Mouse (Mus musculus) duodenum, adult 2 months (tissue): Measurements from ENCODE around the gene Zc2hc1c. TPM values are rescaled to one million over a fixed set of nuclear protein-coding genes. Genes with fewer than 3 reads are reported as not detected.

Experiments used
- polyA plus RNA-seq: library from polyadenylated mRNA; depleted of rRNA; stranded (reverse); fragments of >200 nt; gene quantifications from 2 replicates; pipeline ENCODE4 v1.2.3, GENCODE M21; 2012; ENCODE audit warnings: low replicate concordance; rRNA removed

The Zc2hc1c gene
- polyA plus RNA-seq, result 0.17 and 0.22 TPM in 2 replicates

GRCm38 (mm10) chr12:85288486-85289156 is at the start of gene Zc2hc1c:
Gene Zc2hc1c, plus strand, starts transcription at chr12:85288591.

GRCm38 (mm10) chr12:85270319-85270718 is 18.1 kb upstream of the Zc2hc1c start, which contains the start of gene Mlh3:
Gene Mlh3, minus strand, starts transcription at chr12:85270599.

GRCm38 (mm10) chr12:85287809-85288485 is 444 bp upstream of the Zc2hc1c start, which contains the start of gene Acyp1:
Gene Acyp1, minus strand, starts transcription at chr12:85288438.

GRCm38 (mm10) chr12:85339243-85339729 is 50.9 kb downstream of the Zc2hc1c start, which contains the start of gene Nek9:
Gene Nek9, minus strand, starts transcription at chr12:85339362.

Other genes with a start within 250 kb of the Zc2hc1c start
- 0.62 and 0.65 TPM in 2 replicates for gene Prox2, start 177.8 kb upstream of the Zc2hc1c start, polyA plus RNA-seq
- 125 and 138 TPM in 2 replicates for gene Dlst, start 177.8 kb upstream of the Zc2hc1c start, polyA plus RNA-seq
- 0.47 and 0.98 TPM in 2 replicates for gene Rps6kl1, start 137.3 kb upstream of the Zc2hc1c start, polyA plus RNA-seq
- gene Pgf, start 110.8 kb upstream of the Zc2hc1c start, polyA plus RNA-seq, result 0.60 and 0.70 TPM in 2 replicates
- 58.8 and 91.2 TPM in 2 replicates for gene Eif2b2, start 69.1 kb upstream of the Zc2hc1c start, polyA plus RNA-seq
- 0.85 and 0.93 TPM in 2 replicates for gene Mlh3, start 18.0 kb upstream of the Zc2hc1c start, polyA plus RNA-seq
- gene Acyp1, start 153 bp upstream of the Zc2hc1c start, polyA plus RNA-seq, result 1.5 and 2.5 TPM in 2 replicates
- 7.3 and 8.0 TPM in 2 replicates for gene Nek9, start 50.8 kb downstream of the Zc2hc1c start, polyA plus RNA-seq
- gene Tmed10, start 86.3 kb downstream of the Zc2hc1c start, polyA plus RNA-seq, result 243 and 321 TPM in 2 replicates
- 81.3 and 338 TPM in 2 replicates for gene Fos, start 185.3 kb downstream of the Zc2hc1c start, polyA plus RNA-seq